Mouse (Mus musculus) midbrain, embryonic 16.5 days (tissue): ENCODE measurements at regions not wholly inside any gene's neighbourhood (a gene's known extent, or its start where the extent isn't known, plus 50 kb on each side); places are given as distances from the start of the nearest gene placed in this dataset.

Experiments
- ATAC-seq: fragments of 200-750 bp; cut with Nextera tagmentation; 2 replicates; pipeline ENCODE4 v1.8.0; 2017; ENCODE audit warnings: moderate TSS enrichment
- H3K27ac ChIP-seq: fragments of 300-500 bp; sonication (generic); 2 replicates; pipeline ENCODE4 v1.5.1; 2014; ENCODE audit warnings: mild to moderate bottlenecking, low read length, mixed read lengths
- H3K27me3 ChIP-seq: fragments of 300-500 bp; sonication (generic); 2 replicates; pipeline ENCODE4 v1.6.1; 2014; ENCODE audit warnings: low read depth, low read length, mixed read lengths; ENCODE audit not compliant: control insufficient read depth, insufficient read depth
- H3K36me3 ChIP-seq: fragments of 300-500 bp; sonication (generic); 2 replicates; pipeline ENCODE4 v1.6.1; 2014; ENCODE audit warnings: mild to moderate bottlenecking, low read length, moderate library complexity, mixed read lengths; ENCODE audit not compliant: control insufficient read depth, insufficient read depth
- H3K4me1 ChIP-seq: fragments of 300-500 bp; sonication (generic); 2 replicates; pipeline ENCODE4 v1.6.1; 2014; ENCODE audit warnings: mild to moderate bottlenecking, low read length, mixed read lengths; ENCODE audit not compliant: control insufficient read depth, insufficient read depth
- H3K4me2 ChIP-seq: fragments of 300-500 bp; sonication (generic); 2 replicates; pipeline ENCODE4 v1.6.1; 2014; ENCODE audit warnings: mild to moderate bottlenecking, low read length, mixed read lengths
- H3K4me3 ChIP-seq: fragments of 300-500 bp; sonication (generic); 2 replicates; pipeline ENCODE4 v1.5.1; 2014; ENCODE audit warnings: low read depth, mild to moderate bottlenecking, low read length, moderate library complexity, mixed read lengths
- H3K9ac ChIP-seq: fragments of 300-500 bp; sonication (generic); 2 replicates; pipeline ENCODE4 v1.6.1; 2014; ENCODE audit warnings: low read depth, low read length, mixed read lengths
- H3K9me3 ChIP-seq: fragments of 300-500 bp; sonication (generic); replicated peaks from 2 replicates; pipeline ENCODE4 v1.6.1; 2014; ENCODE audit warnings: mild to moderate bottlenecking, low read length, mixed read lengths; ENCODE audit not compliant: control insufficient read depth, poor library complexity, severe bottlenecking
- WGBS: fragments of 180-500 bp; shearing (Covaris S2); extraction: QIAGEN DNeasy Blood & Tissue Kit; methylation state at CpG from one replicate; pipeline ENCODE4 v1.1.7; 2014; 5-methylcytosine and 5-hydroxymethylcytosine counted together

GRCm38 (mm10) chr10:67726351-67726750 lies 177.6 kb upstream of the Ado start:
- no peak overlapping the region for H3K9ac ChIP-seq
- no peak overlapping the region for H3K4me3 ChIP-seq
- no peaks in the 10 kb centered on the region for H3K9me3 ChIP-seq
- no peak overlapping the region for H3K27ac ChIP-seq
- H3K36me3 ChIP-seq, result no peaks in the 10 kb centered on the region
- ATAC-seq, result no peak
- H3K27me3 ChIP-seq, result no peaks in the 10 kb centered on the region
- WGBS, result 75% methylated on average over 7 of the region's 7 CpGs
- H3K4me1 ChIP-seq, result no peaks in the 10 kb centered on the region
- H3K4me2 ChIP-seq, result no peak overlapping the region

GRCm38 (mm10) chr10:67721787-67722186 lies 173.0 kb upstream of the Ado start:
- no peaks in the 10 kb centered on the region for H3K4me1 ChIP-seq
- H3K27ac ChIP-seq, result no peak overlapping the region
- H3K9me3 ChIP-seq, result no peaks in the 10 kb centered on the region
- H3K27me3 ChIP-seq, result no peaks in the 10 kb centered on the region
- no peak for ATAC-seq
- no peaks in the 10 kb centered on the region for H3K36me3 ChIP-seq
- H3K4me2 ChIP-seq, result no peak overlapping the region
- WGBS, result 55% methylated on average over 5 of the region's 5 CpGs
- H3K9ac ChIP-seq, result no peak overlapping the region
- H3K4me3 ChIP-seq, result no peak overlapping the region

- no peaks in the 10 kb centered on the region for H3K27me3 ChIP-seq
- ATAC-seq, result no peak
- 87% methylated on average over 7 of the region's 7 CpGs for WGBS
- no peak overlapping the region for H3K4me2 ChIP-seq
- H3K9me3 ChIP-seq, result no peaks in the 10 kb centered on the region
- H3K27ac ChIP-seq, result no peak overlapping the region
- H3K36me3 ChIP-seq, result no peaks in the 10 kb centered on the region
- H3K9ac ChIP-seq, result no peak overlapping the region
- no peaks in the 10 kb centered on the region for H3K4me1 ChIP-seq
- H3K4me3 ChIP-seq, result no peak overlapping the region
Observed at GRCm38 (mm10) chr10:67717506-67717905, 168.8 kb upstream of the Ado start.

- Histone ChIP-seq H3K9ac (no peak overlapping the region), H3K27me3 (no peaks in the 10 kb centered on the region), H3K4me2 (no peak overlapping the region), H3K4me3 (no peak overlapping the region), H3K27ac (no peak overlapping the region), H3K4me1 (no peaks in the 10 kb centered on the region), H3K9me3 (no peaks in the 10 kb centered on the region), H3K36me3 (no peaks in the 10 kb centered on the region)
- 80% methylated on average over 4 of the region's 4 CpGs for WGBS
- ATAC-seq, result no peak
Observed at GRCm38 (mm10) chr10:67715046-67715445, 166.3 kb upstream of the Ado start.

- WGBS, result 91% methylated on average over 10 of the region's 10 CpGs
- no peak for ATAC-seq
- H3K27me3 ChIP-seq, result no peaks in the 10 kb centered on the region
- H3K36me3 ChIP-seq, result no peaks in the 10 kb centered on the region
- no peak overlapping the region for H3K4me2 ChIP-seq
- no peaks in the 10 kb centered on the region for H3K4me1 ChIP-seq
- no peak overlapping the region for H3K4me3 ChIP-seq
- no peaks in the 10 kb centered on the region for H3K9me3 ChIP-seq
- no peak overlapping the region for H3K27ac ChIP-seq
- no peak overlapping the region for H3K9ac ChIP-seq
Observed at GRCm38 (mm10) chr10:67713098-67713497, 164.3 kb upstream of the Ado start.

GRCm38 (mm10) chr10:67712665-67713064 lies 163.9 kb upstream of the Ado start:
- no peak for ATAC-seq
- Histone ChIP-seq H3K36me3 (no peaks in the 10 kb centered on the region), H3K9ac (no peak overlapping the region), H3K27ac (no peak overlapping the region), H3K4me3 (no peak overlapping the region), H3K27me3 (no peaks in the 10 kb centered on the region), H3K4me1 (no peaks in the 10 kb centered on the region), H3K4me2 (no peak overlapping the region), H3K9me3 (no peaks in the 10 kb centered on the region)
- 88% methylated on average over 6 of the region's 6 CpGs for WGBS

GRCm38 (mm10) chr10:67711961-67712360 lies 163.2 kb upstream of the Ado start:
- no peak for ATAC-seq
- WGBS, result 90% methylated on average over 3 of the region's 3 CpGs

GRCm38 (mm10) chr10:67706436-67706835 lies 157.7 kb upstream of the Ado start:
- no peak overlapping the region for H3K4me3 ChIP-seq
- 60% methylated on average over 7 of the region's 7 CpGs for WGBS

More at GRCm38 (mm10) chr10:67711961-67712360, 163.2 kb upstream of the Ado start:
- no peak overlapping the region for H3K9ac ChIP-seq
- no peaks in the 10 kb centered on the region for H3K36me3 ChIP-seq
- no peak overlapping the region for H3K4me3 ChIP-seq
- no peaks in the 10 kb centered on the region for H3K9me3 ChIP-seq
- no peak overlapping the region for H3K4me2 ChIP-seq
- no peak overlapping the region for H3K27ac ChIP-seq
- H3K4me1 ChIP-seq, result no peaks in the 10 kb centered on the region
- no peaks in the 10 kb centered on the region for H3K27me3 ChIP-seq

GRCm38 (mm10) chr10:67702783-67703455 lies 154.2 kb upstream of the Ado start:
- Histone ChIP-seq H3K4me1 (peaks cover 2% of the 10 kb centered on the region), H3K36me3 (no peaks in the 10 kb centered on the region), H3K9me3 (no peaks in the 10 kb centered on the region), H3K9ac (no peak overlapping the region), H3K4me2 (no peak overlapping the region), H3K27ac (no peak overlapping the region), H3K4me3 (no peak overlapping the region), H3K27me3 (no peaks in the 10 kb centered on the region)
- no peak for ATAC-seq
- WGBS, result 80% methylated on average over 9 of the region's 9 CpGs

More at GRCm38 (mm10) chr10:67706436-67706835, 157.7 kb upstream of the Ado start:
- H3K27me3 ChIP-seq, result no peaks in the 10 kb centered on the region
- no peak for ATAC-seq
- H3K27ac ChIP-seq, result no peak overlapping the region
- no peak overlapping the region for H3K9ac ChIP-seq
- peaks cover 2% of the 10 kb centered on the region for H3K4me1 ChIP-seq
- H3K9me3 ChIP-seq, result no peaks in the 10 kb centered on the region
- no peak overlapping the region for H3K4me2 ChIP-seq
- H3K36me3 ChIP-seq, result no peaks in the 10 kb centered on the region
